Mouse (Mus musculus): ENCODE measurements around the gene Pde4b.

DNA sequence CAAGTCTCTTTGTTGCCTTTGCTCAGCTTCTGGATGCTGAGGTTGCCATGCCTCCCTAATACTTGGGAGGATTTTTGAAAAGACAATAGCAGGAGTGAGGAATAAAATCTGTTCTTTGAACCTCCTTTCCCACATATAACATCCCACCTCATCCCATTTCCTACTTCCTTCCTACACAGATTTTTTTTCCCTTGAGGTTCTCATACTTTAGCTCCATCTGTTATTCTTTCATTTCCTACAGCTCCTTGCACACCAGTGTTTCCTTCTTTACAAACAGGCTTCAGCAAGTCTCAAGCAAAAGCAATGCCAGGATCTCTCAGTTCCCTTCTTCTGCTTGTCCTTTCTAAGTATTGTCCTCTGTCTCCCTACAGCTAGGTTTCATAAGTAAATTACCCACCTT is 71.8 kb downstream of the Pde4b start:
- TF ChIP-seq CTCF (IDR thresholded peaks at IDR 0.05; ENCODE audit: low read depth, low read length) (no peak), POLR2A (IDR thresholded peaks at IDR 0.05; ENCODE audit: extremely low read depth, insufficient read depth, low read length) (no peak)
